Mouse (Mus musculus): ENCODE measurements around the gene Krtap9-3. TPM values are rescaled to one million over a fixed set of nuclear protein-coding genes. Genes with fewer than 3 reads are reported as not detected.

The Krtap9-3 gene
- not detected in 2 replicates for total RNA-seq (2023)

DNA sequence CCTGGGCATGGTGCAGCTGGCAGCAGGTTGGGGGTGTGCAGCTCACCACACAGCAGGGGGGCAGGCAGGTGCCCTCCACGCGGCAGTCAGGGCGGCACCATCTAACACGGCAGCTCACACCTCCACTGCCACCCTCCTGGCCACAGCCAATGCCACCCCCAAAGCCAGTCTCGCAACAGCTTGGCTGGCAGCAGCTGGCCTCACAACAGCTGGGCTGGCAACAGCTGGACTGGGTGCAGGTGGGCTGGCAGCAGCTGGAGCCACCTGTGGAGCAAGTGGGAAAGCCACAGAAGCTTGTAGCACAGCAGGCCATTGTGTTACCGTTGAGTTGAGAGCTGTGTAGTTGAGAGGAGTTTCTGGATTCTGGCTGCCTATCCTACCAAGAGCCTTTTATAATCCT is at the start of gene Krtap9-3:
Gene Krtap9-3, minus strand, starts transcription at position 364 of the 400 bp plus-strand sequence.

GRCm38 (mm10) chr11:99643635-99644139 is 45.8 kb upstream of the Krtap9-3 start, which contains the start of gene Krtap4-7:
Gene Krtap4-7 (minus strand): TSS chr11:99644089.

GRCm38 (mm10) chr11:99634653-99635134 is 36.8 kb upstream of the Krtap9-3 start, which contains the start of gene Krtap4-2:
Gene Krtap4-2 (minus strand): TSS chr11:99635084.

DNA sequence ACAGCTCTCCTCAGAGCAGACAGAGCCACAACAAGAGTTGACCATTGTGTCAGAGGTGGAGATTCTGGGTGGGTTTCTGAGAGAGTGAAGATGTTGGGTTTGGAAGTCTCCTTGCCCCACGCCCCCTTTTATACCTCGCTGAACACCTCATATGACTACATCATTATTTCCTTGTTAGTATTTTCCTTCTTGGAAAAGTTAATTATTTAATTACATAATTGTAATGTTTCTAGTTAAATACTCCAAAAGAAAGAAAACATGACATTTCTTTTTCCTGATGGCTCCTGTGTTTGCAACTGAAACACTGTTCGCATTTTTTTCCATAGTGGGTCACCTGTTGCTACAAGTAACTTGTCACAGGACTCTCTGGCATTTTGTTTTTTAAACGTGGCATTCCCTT is 30.2 kb upstream of the Krtap9-3 start, which contains the start of gene Krtap4-1:
Gene Krtap4-1, minus strand, starts transcription at position 101 of the 400 bp plus-strand sequence.

DNA sequence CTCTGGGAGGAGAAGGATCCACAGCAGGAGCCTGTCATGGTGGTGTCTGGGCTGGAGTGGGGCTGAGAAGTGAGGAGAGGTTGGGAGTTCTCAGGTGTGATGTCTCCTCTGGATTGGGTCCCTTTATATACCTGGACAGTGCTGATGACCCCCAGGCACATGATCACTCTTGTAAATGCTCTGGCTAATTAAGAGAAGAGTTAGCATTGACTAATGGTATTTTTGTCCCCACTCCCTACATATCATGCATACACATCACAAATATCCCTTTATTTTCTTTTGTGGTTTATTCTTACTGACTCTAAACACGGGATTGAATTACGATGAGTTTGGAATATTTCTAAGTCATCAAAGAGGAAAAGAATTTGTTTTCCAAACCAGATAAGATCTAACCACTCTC is 22.4 kb upstream of the Krtap9-3 start, which contains the start of gene Gm11562:
Gene Gm11562, minus strand, starts transcription at position 101 of the 400 bp plus-strand sequence.

GRCm38 (mm10) chr11:99614796-99615363 is 17.0 kb upstream of the Krtap9-3 start, which contains the start of gene Krtap2-4:
Gene Krtap2-4 (minus strand): TSS chr11:99614846.

DNA sequence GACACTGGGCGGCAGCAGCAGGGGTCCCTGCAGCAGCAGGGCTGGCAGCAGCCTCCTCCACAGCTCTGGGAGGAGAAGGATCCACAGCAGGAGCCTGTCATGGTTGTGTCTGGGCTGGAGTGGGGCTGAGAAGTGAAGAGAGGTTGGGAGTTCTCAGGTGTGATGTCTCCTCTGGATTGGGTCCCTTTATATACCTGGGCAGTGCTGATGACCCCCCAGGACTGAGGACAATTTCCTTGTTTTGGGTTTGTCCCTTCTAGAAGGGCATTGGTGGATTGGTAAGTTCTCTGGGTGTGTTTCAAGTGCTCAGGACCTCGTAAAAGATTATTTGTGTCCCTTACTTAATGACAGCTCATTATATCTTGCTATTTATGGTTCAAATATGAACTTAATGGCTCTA is 12.2 kb upstream of the Krtap9-3 start, which contains the start of gene Gm11937:
Gene Gm11937, minus strand, starts transcription at position 101 of the 400 bp plus-strand sequence.

GRCm38 (mm10) chr11:99603208-99603607 is 5.3 kb upstream of the Krtap9-3 start, which contains the start of gene Gm11938:
Gene Gm11938 (minus strand): TSS chr11:99603308.

DNA sequence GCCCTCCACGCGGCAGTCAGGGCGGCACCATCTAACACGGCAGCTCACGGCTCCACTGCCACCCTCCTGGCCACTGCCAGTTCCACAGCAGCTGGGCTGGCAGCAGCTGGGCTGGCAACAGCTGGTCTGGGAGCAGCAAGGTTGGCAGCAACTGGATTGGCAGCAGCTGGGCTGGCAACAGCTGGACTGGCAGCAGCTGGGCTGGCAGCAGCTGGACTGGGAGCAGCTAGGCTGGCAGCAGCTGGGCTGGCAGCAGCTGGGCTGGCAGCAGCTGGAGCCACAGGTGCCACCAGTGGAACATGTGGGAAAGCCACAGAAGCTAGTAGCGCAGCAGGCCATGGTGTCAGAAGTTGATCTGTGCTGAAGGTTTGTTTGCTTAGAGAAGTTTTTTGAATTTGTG is 6.9 kb downstream of the Krtap9-3 start, which contains the start of gene Krtap1-3:
Gene Krtap1-3, minus strand, starts transcription at position 359 of the 400 bp plus-strand sequence.

DNA sequence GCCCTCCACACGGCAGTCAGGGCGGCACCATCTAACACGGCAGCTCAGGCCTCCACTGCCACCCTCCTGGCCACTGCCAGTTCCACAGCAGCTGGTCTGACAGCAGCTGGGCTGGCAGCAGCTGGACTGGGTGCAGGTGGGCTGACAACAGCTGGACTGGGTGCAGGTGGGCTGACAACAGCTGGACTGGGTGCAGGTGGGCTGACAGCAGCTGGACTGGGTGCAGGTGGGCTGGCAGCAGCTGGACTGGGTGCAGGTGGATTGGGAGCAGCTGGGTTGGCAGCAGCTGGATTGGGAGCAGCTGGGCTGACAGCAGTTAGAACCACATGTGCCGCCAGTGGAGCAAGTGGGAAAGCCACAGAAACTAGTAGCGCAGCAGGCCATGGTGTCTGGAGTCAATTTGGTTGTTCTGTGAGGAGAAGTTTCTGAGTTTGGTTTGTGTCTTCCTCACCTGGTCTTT is 14.6 kb downstream of the Krtap9-3 start, which contains the start of gene Krtap1-4:
Gene Krtap1-4, minus strand, starts transcription at position 410 of the 460 bp plus-strand sequence.

DNA sequence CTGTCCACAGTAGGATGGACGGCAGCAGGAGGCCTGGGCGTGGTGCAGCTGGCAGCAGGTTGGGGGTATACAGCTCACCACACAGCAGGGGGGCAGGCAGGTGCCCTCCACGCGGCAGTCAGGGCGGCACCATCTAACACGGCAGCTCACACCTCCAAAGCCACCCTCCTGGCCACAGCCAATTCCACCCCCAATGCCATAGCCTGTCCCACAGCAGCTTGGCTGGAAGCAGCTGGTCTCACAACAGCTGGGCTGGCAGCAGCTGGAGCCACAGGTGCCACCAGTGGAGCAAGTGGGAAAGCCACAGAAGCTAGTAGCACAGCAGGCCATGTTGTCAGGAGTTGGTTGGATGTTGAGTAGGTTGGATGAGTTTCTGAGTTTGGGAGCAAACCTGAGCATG is 17.3 kb downstream of the Krtap9-3 start, which contains the start of gene Krtap1-5:
Gene Krtap1-5, minus strand, starts transcription at position 381 of the 400 bp plus-strand sequence.

DNA sequence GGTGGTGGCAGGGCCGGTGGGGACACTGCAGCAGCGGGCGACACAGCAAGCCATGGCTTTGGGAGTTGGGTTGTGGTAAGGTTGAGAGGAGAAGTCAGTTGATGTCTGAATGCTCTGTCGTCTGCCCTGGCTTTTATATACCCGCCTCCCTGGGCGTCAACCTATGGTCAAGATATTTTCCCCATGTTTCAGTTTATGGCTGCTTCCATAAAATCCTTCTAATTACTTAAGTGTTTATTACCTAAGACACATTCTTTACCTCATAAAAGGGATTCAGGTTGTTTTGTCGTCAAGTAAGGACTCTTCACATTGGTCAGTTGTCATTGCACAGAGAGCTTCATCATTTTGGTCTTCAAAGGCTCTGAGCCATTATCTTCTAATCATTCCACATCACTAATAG is 31.4 kb downstream of the Krtap9-3 start, which contains the start of gene Krtap3-1:
Gene Krtap3-1, minus strand, starts transcription at position 101 of the 400 bp plus-strand sequence.

DNA sequence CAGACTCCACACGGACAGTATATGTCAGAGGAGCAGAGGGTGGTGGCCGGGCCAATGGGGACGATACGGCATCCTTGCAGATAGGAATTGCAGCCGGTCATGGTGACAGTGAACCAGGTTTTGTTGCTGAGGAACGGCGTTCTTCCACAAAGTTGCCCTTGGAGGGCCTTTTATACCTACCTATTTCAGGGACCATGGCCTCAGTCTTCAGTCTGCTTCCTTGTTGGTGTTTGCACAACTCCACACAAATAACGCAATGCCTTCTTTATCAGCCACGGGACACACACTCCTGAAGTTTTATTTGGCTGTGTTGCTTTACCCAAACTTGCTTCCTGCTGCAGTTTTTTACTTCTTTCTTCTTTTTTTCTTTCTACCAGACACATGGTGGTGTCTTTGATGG is 38.5 kb downstream of the Krtap9-3 start, which contains the start of gene Gm11939:
Gene Gm11939, minus strand, starts transcription at position 101 of the 400 bp plus-strand sequence.

DNA sequence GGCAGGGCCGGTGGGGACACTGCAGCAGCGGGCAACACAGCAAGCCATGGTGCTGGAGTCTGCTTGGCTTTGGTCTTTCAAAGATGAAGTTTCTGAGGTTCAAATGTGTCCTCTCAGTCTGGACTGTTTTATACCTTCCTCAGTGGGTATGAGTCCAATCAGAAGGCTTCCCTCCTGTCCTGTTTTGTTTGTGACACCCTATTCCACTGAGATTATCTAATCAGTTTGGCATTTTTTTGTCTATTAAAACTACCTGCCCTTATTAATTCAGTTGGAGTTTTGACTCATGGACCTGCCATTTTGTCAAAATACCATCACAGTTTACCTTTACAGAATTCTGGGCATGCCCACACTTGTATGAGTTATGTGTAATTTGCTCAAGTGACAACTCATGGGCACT is 41.2 kb downstream of the Krtap9-3 start, which contains the start of gene Krtap3-2:
Gene Krtap3-2, minus strand, starts transcription at position 101 of the 400 bp plus-strand sequence.

DNA sequence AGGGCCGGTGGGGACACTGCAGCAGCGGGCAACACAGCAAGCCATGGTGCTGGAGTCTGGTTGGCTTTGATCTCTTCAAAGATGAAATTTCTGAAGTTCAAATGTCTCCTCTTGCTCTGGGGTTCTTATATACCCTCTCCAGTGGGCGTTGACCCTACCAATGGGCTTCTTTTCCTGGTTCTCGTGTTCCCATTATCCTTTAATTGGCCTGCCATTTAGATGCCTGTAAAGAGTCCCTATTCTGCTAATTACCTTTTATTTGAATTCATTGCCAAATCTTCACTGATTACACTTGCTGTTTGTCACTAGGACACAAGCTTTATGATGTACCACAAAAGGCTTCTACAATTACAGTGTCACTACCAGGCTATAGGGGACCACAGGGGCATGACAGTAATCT is 47.1 kb downstream of the Krtap9-3 start, which contains the start of gene Krtap3-3:
Gene Krtap3-3, minus strand, starts transcription at position 101 of the 400 bp plus-strand sequence.

Other genes starting within 250 kb of the Krtap9-3 start
- gene Krt27, start 247.0 kb downstream of the Krtap9-3 start, total RNA-seq (2023): not detected in 2 replicates
- gene Krt28, start 223.2 kb downstream of the Krtap9-3 start, total RNA-seq (2023): not detected in 2 replicates
- gene Krt10, start 208.7 kb downstream of the Krtap9-3 start, total RNA-seq (2023): not detected in 2 replicates
- not detected in 2 replicates for gene Krt12, start 175.8 kb downstream of the Krtap9-3 start, total RNA-seq (2023)
- gene Krt20, start 160.0 kb downstream of the Krtap9-3 start, total RNA-seq (2023): not detected in 2 replicates
- not detected in 2 replicates for gene Krt23, start 105.0 kb downstream of the Krtap9-3 start, total RNA-seq (2023)
- gene Krt39, start 76.8 kb downstream of the Krtap9-3 start, total RNA-seq (2023): not detected in 2 replicates
- not detected in 2 replicates for gene Krt40, start 54.9 kb downstream of the Krtap9-3 start, total RNA-seq (2023)
- gene Krtap3-3, start 47.2 kb downstream of the Krtap9-3 start, total RNA-seq (2023): not detected in 2 replicates
- not detected in 2 replicates for gene Krtap3-2, start 41.3 kb downstream of the Krtap9-3 start, total RNA-seq (2023)
- gene Gm11939, start 38.6 kb downstream of the Krtap9-3 start, total RNA-seq (2023): not detected in 2 replicates
- not detected in 2 replicates for gene Krtap3-1, start 31.5 kb downstream of the Krtap9-3 start, total RNA-seq (2023)
- gene Krtap1-5, start 17.1 kb downstream of the Krtap9-3 start, total RNA-seq (2023): not detected in 2 replicates
- not detected in 2 replicates for gene Krtap1-4, start 14.5 kb downstream of the Krtap9-3 start, total RNA-seq (2023)
- not detected in 2 replicates for gene Krtap1-3, start 6.8 kb downstream of the Krtap9-3 start, total RNA-seq (2023)
- gene Gm11938, start 5.2 kb upstream of the Krtap9-3 start, total RNA-seq (2023): not detected in 2 replicates
- gene Gm11937, start 12.1 kb upstream of the Krtap9-3 start, total RNA-seq (2023): not detected in 2 replicates
- gene Krtap2-4, start 16.7 kb upstream of the Krtap9-3 start, total RNA-seq (2023): not detected in 2 replicates
- gene Gm11562, start 22.3 kb upstream of the Krtap9-3 start, total RNA-seq (2023): not detected in 2 replicates
- not detected in 2 replicates for gene Krtap4-1, start 30.1 kb upstream of the Krtap9-3 start, total RNA-seq (2023)
- not detected in 2 replicates for gene Krtap4-2, start 37.0 kb upstream of the Krtap9-3 start, total RNA-seq (2023)
- not detected in 2 replicates for gene Krtap4-7, start 46.0 kb upstream of the Krtap9-3 start, total RNA-seq (2023)
- gene Gm11555, start 52.1 kb upstream of the Krtap9-3 start, total RNA-seq (2023): not detected in 2 replicates
- not detected in 2 replicates for gene Gm11563, start 60.9 kb upstream of the Krtap9-3 start, total RNA-seq (2023)
- gene Krtap4-6, start 67.9 kb upstream of the Krtap9-3 start, total RNA-seq (2023): not detected in 2 replicates
- gene Gm14190, start 92.6 kb upstream of the Krtap9-3 start, total RNA-seq (2023): not detected in 2 replicates
- not detected in 2 replicates for gene Gm14180, start 136.2 kb upstream of the Krtap9-3 start, total RNA-seq (2023)
- not detected in 2 replicates for gene Gm11595, start 174.8 kb upstream of the Krtap9-3 start, total RNA-seq (2023)
- not detected in 2 replicates for gene Krtap4-8, start 182.6 kb upstream of the Krtap9-3 start, total RNA-seq (2023)
- gene Krtap4-9, start 187.1 kb upstream of the Krtap9-3 start, total RNA-seq (2023): not detected in 2 replicates
- gene Gm11596, start 195.4 kb upstream of the Krtap9-3 start, total RNA-seq (2023): not detected in 2 replicates
- gene Gm11569, start 200.8 kb upstream of the Krtap9-3 start, total RNA-seq (2023): not detected in 2 replicates
- gene Gm11554, start 206.3 kb upstream of the Krtap9-3 start, total RNA-seq (2023): not detected in 2 replicates
- not detected in 2 replicates for gene Krtap4-13, start 211.8 kb upstream of the Krtap9-3 start, total RNA-seq (2023)
- not detected in 2 replicates for gene Gm11564, start 217.6 kb upstream of the Krtap9-3 start, total RNA-seq (2023)
- not detected in 2 replicates for gene 2300003K06Rik, start 240.0 kb upstream of the Krtap9-3 start, total RNA-seq (2023)

Measured in neutrophil, adult 65 days (primary cell).